Mouse (Mus musculus): ENCODE measurements around the gene Hpcal1. TPM values are rescaled to one million over a fixed set of nuclear protein-coding genes. Genes with fewer than 3 reads are reported as not detected.
"Not testable (repeated sequence)": the region's sequence is repeated elsewhere in the genome, so short reads cannot be mapped to it uniquely, and the experiment has no call there.

Hpcal1 gene
- polyA plus RNA-seq, 1 experiment = 544 TPM

GRCm38 (mm10) chr12:17762286-17762933, 71.8 kb downstream of the Hpcal1 start:
- peaks cover 3% of the 10 kb centered on the region; the same call in 1 of the 2 replicates for H3K4me1 ChIP-seq (ENCODE audit: control insufficient read depth, insufficient read depth, low read length)
- H3K4me3 ChIP-seq (replicated peaks; ENCODE audit: insufficient read depth, low read depth, low read length) = no peak overlapping the region
- TF ChIP-seq CTCF (IDR thresholded peaks at IDR 0.05; ENCODE audit: borderline replicate concordance, insufficient read depth, low read depth, low read length) = no peak
- TF ChIP-seq POLR2A (IDR thresholded peaks at IDR 0.05; ENCODE audit: borderline replicate concordance, insufficient read depth, low read length) = no peak
- H3K27ac ChIP-seq (ENCODE audit: insufficient read depth, low read length) = no peak overlapping the region
- no peaks in the 10 kb centered on the region for H3K27me3 ChIP-seq (ENCODE audit: control insufficient read depth, insufficient read depth, low read length)
- WGBS = 55% methylated on average over 6 of the region's 6 CpGs
- no peak for DNase-seq

DNA sequence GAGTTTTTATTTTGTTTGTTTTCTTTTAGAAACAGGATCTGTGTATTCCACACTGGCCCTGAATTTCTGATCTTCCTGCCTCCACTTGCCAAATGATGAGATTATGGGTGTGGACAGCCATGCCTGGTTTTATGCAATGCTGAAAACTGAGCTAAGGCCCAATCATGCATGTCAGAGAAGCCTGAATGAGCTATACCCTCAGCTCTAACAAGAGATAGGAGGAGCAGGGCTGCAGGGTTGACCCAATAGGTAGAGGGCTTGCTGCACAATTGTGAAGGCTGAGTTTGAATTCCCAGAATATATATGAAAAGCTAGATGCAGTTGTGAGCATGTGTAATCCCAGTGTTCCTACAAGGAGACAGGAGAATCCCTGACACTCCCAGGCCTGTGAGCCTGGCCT, 72.4 kb downstream of the Hpcal1 start:
- H3K4me1 ChIP-seq (ENCODE audit: control insufficient read depth, insufficient read depth, low read length) = peaks cover 3% of the 10 kb centered on the region; the same call in 1 of the 2 replicates
- H3K27me3 ChIP-seq (ENCODE audit: control insufficient read depth, insufficient read depth, low read length) = no peaks in the 10 kb centered on the region
- H3K4me3 ChIP-seq (replicated peaks; ENCODE audit: insufficient read depth, low read depth, low read length) = no peak overlapping the region
- H3K27ac ChIP-seq (ENCODE audit: insufficient read depth, low read length) = no peak overlapping the region
- TF ChIP-seq POLR2A (IDR thresholded peaks at IDR 0.05; ENCODE audit: borderline replicate concordance, insufficient read depth, low read length) = no peak
- no peak for TF ChIP-seq CTCF (IDR thresholded peaks at IDR 0.05; ENCODE audit: borderline replicate concordance, insufficient read depth, low read depth, low read length)
- no peak for DNase-seq

DNA sequence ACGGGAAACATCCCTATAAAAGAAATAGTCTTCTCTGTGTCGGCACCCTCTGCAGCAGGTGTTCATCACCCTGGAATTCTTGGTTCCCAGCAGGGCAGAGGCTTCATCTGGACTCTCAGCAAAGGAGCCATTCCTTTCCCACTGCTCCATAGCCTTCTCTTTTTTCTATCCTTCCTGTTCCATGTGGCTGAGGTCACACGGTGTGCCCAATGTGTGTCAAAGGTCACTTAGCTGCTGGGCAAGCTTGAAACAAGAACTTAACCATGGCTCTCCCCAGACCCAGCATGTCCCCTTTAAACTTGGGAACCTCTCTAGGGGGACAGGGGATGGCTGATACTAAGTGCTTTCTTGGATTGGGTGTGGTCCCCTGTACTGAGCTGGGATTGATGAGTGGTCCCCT, 73.3 kb downstream of the Hpcal1 start:
- WGBS = 64% methylated on average over 3 of the region's 3 CpGs
- Histone ChIP-seq H3K27ac (ENCODE audit: insufficient read depth, low read length) (no peak overlapping the region), H3K4me3 (replicated peaks; ENCODE audit: insufficient read depth, low read depth, low read length) (no peak overlapping the region), H3K4me1 (ENCODE audit: control insufficient read depth, insufficient read depth, low read length) (peaks cover 5% of the 10 kb centered on the region; the same call in 1 of the 2 replicates), H3K27me3 (ENCODE audit: control insufficient read depth, insufficient read depth, low read length) (no peaks in the 10 kb centered on the region)
- TF ChIP-seq CTCF (IDR thresholded peaks at IDR 0.05; ENCODE audit: borderline replicate concordance, insufficient read depth, low read depth, low read length) (no peak), POLR2A (IDR thresholded peaks at IDR 0.05; ENCODE audit: borderline replicate concordance, insufficient read depth, low read length) (no peak)
- no peak for DNase-seq

- not testable (repeated sequence) for DNase-seq; H3K4me1 ChIP-seq (ENCODE audit: control insufficient read depth, insufficient read depth, low read length); H3K27me3 ChIP-seq (ENCODE audit: control insufficient read depth, insufficient read depth, low read length); H3K27ac ChIP-seq (ENCODE audit: insufficient read depth, low read length); H3K4me3 ChIP-seq (replicated peaks; ENCODE audit: insufficient read depth, low read depth, low read length)
- WGBS = 72% methylated on average over 1 of the region's 1 CpGs
Observed at GRCm38 (mm10) chr12:17767567-17767966, 76.9 kb downstream of the Hpcal1 start.

DNA sequence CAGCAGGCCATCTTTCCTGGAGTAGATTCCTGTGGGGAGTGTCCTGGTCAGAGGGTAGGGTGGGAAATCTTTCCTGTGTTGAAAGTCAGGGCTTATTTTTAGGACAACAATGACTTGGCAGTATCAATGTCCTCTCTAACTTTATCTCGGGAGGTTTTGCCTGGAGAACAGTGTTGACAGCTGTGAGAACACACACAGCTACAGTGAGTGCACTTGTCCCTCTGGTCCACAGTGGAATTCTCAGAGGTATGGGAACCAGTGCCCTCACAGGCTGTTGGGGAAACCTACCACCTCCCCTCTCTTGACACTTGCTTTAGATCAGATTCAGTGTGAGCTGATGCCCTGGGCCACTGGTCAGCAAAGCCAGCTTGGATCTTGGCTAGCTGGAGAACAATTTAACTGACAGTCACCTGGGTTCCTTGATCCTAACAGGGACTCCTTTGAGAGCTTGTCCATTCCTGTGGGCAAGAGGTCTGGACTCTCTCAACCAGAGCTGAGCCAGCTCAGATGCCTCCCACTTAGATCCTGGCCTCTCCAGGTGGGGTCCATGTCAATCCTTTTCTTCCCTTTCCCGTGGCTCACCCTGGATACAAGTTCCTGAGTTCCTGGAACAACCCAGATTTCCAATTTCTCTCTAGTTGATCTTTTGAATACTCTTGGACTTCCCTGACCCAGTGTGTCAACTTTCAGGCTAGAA, 79.0 kb downstream of the Hpcal1 start:
- peaks cover 24% of the 10 kb centered on the region for H3K4me1 ChIP-seq (ENCODE audit: control insufficient read depth, insufficient read depth, low read length)
- no peak overlapping the region for H3K27ac ChIP-seq (ENCODE audit: insufficient read depth, low read length)
- DNase-seq = no peak
- TF ChIP-seq CTCF (IDR thresholded peaks at IDR 0.05; ENCODE audit: borderline replicate concordance, insufficient read depth, low read depth, low read length) (no peak), POLR2A (IDR thresholded peaks at IDR 0.05; ENCODE audit: borderline replicate concordance, insufficient read depth, low read length) (no peak)
- 59% methylated on average over 2 of the region's 2 CpGs for WGBS
- H3K4me3 ChIP-seq (replicated peaks; ENCODE audit: insufficient read depth, low read depth, low read length) = no peak overlapping the region
- no peaks in the 10 kb centered on the region for H3K27me3 ChIP-seq (ENCODE audit: control insufficient read depth, insufficient read depth, low read length)

DNA sequence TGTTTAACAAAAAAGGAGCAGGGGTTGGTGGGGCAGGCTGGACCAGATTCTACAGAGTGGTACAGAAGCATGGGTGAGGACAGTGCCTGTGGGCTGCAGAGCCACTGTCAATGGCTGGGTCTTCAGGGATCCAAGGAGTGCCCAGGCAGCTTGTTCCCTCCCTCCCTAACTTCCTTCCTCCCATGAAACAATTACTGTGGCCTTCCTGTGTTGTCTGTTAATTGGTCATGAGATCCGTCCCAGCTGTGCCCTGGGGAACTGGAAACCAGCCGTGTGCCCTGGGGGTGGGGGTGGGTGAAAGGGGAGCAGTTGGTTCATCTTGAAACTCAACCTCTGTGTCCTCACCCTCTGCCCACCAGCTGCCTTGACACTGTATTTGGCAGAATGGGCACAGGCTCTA, 79.9 kb downstream of the Hpcal1 start:
- DNase-seq = no peak
- WGBS = 64% methylated on average over 2 of the region's 2 CpGs

DNA sequence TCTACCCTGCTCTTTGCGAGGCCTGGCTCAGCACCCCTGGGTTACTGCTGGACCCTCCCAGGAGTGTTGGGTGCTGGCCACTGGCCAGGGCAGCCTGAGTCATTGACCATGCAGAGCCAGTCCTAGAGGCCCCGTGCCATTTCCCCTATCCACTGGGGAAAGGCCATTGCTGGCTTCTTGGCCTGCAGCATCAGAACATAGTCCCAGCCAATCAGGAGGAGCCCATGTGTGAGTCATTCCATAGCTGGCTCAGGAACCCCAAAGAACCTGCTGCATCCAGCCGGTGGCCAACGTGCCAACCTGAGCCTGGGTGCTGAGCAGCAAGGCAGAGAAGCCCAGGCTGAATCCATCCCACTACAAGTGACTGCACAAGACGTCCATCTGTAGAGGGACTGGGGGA, 83.1 kb downstream of the Hpcal1 start:
- peaks cover 21% of the 10 kb centered on the region for H3K4me1 ChIP-seq (ENCODE audit: control insufficient read depth, insufficient read depth, low read length)
- WGBS = 9% methylated on average over 5 of the region's 5 CpGs
- H3K4me3 ChIP-seq (replicated peaks; ENCODE audit: insufficient read depth, low read depth, low read length); H3K27me3 ChIP-seq (ENCODE audit: control insufficient read depth, insufficient read depth, low read length): not testable (repeated sequence)
- peak overlapping the region; percentile 19; the same call in 1 of the 2 replicates for H3K27ac ChIP-seq (ENCODE audit: insufficient read depth, low read length)
- DNase-seq = peak; percentile 71 to 89

More for the DNA sequence above, 79.9 kb downstream of the Hpcal1 start:
- TF ChIP-seq POLR2A (IDR thresholded peaks at IDR 0.05; ENCODE audit: borderline replicate concordance, insufficient read depth, low read length) (no peak), CTCF (IDR thresholded peaks at IDR 0.05; ENCODE audit: borderline replicate concordance, insufficient read depth, low read depth, low read length) (no peak)
- Histone ChIP-seq H3K27me3 (ENCODE audit: control insufficient read depth, insufficient read depth, low read length) (no peaks in the 10 kb centered on the region), H3K4me1 (ENCODE audit: control insufficient read depth, insufficient read depth, low read length) (peaks cover 24% of the 10 kb centered on the region), H3K4me3 (replicated peaks; ENCODE audit: insufficient read depth, low read depth, low read length) (no peak overlapping the region), H3K27ac (ENCODE audit: insufficient read depth, low read length) (no peak overlapping the region)

DNA sequence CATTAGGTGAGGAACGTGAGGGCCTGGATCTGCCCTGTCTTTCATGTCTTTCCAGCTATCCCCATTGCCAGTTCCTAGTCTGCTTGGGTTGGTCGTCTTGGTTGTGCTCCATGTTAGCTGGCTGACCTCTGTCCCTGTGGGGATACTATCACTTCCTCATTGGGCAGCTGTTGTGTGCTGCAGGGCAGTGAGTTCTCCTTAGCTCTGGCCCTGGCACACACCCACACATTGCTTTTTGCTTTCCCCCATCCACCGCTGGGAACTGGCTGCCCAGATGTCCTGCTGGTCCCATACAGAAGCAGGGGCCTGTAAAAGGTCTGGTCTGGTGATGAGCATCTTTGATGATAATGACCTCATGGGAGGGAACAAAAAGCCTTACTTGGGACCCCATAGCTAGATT, 84.2 kb downstream of the Hpcal1 start:
- DNase-seq; H3K27ac ChIP-seq (ENCODE audit: insufficient read depth, low read length); H3K27me3 ChIP-seq (ENCODE audit: control insufficient read depth, insufficient read depth, low read length); H3K4me3 ChIP-seq (replicated peaks; ENCODE audit: insufficient read depth, low read depth, low read length): not testable (repeated sequence)
- peaks cover 19% of the 10 kb centered on the region for H3K4me1 ChIP-seq (ENCODE audit: control insufficient read depth, insufficient read depth, low read length)
- WGBS = 75% methylated on average over 3 of the region's 3 CpGs

Data from cerebellum, adult 2 months (tissue).